Mouse (Mus musculus) kidney, embryonic 14.5 days (tissue): Measurements from ENCODE around the gene Tmcc3. TPM values are rescaled to one million over a fixed set of nuclear protein-coding genes. Genes with fewer than 3 reads are reported as not detected.

Source experiments
- ATAC-seq: fragments of 200-750 bp; cut with Nextera tagmentation; 2 replicates; pipeline ENCODE4 v1.8.0; 2017; ENCODE audit warnings: moderate number of reproducible peaks, mild to moderate bottlenecking, moderate TSS enrichment, moderate library complexity; ENCODE audit not compliant: low FRiP score, low TSS enrichment
- H3K27ac ChIP-seq: fragments of 300-500 bp; sonication (generic); 2 replicates; pipeline ENCODE4 v1.5.1; 2014; ENCODE audit warnings: low read depth, mild to moderate bottlenecking, low read length, moderate library complexity, mixed read lengths
- H3K27me3 ChIP-seq: fragments of 300-500 bp; sonication (generic); 2 replicates; pipeline ENCODE4 v1.6.1; 2014; ENCODE audit warnings: mild to moderate bottlenecking, low read length; ENCODE audit not compliant: control insufficient read depth, insufficient read depth
- H3K36me3 ChIP-seq: fragments of 300-500 bp; sonication (generic); 2 replicates; pipeline ENCODE4 v1.6.1; 2014; ENCODE audit warnings: low read length, mixed read lengths; ENCODE audit not compliant: control insufficient read depth, insufficient read depth
- H3K4me1 ChIP-seq: fragments of 300-500 bp; sonication (generic); 2 replicates; pipeline ENCODE4 v1.6.1; 2014; ENCODE audit warnings: low read length, mixed read lengths; ENCODE audit not compliant: control insufficient read depth, insufficient read depth
- H3K4me2 ChIP-seq: fragments of 300-500 bp; sonication (generic); replicated peaks from 2 replicates; pipeline ENCODE4 v1.6.1; 2014; ENCODE audit warnings: low read depth, mild to moderate bottlenecking, low read length
- H3K4me3 ChIP-seq: fragments of 300-500 bp; sonication (generic); 2 replicates; pipeline ENCODE4 v1.5.1; 2014; ENCODE audit warnings: mild to moderate bottlenecking, low read length
- H3K9ac ChIP-seq: fragments of 300-500 bp; sonication (generic); 2 replicates; pipeline ENCODE4 v1.6.1; 2014; ENCODE audit warnings: low read depth, mild to moderate bottlenecking, low read length, moderate library complexity
- H3K9me3 ChIP-seq: fragments of 300-500 bp; sonication (generic); 2 replicates; pipeline ENCODE4 v1.6.1; 2016; ENCODE audit warnings: low read length; ENCODE audit not compliant: control insufficient read depth
- WGBS: fragments of 180-500 bp; shearing (Covaris S2); extraction: QIAGEN DNeasy Blood & Tissue Kit; methylation state at CpG from one replicate; pipeline ENCODE4 v1.1.7; 2014; 5-methylcytosine and 5-hydroxymethylcytosine counted together
- polyA plus RNA-seq: library from polyadenylated mRNA; unstranded; fragments of >200 nt; fragmentation: Nextera tagmentation; extraction: Ambion mirVana; gene quantifications from 2 replicates; pipeline ENCODE4 v1.2.1, GENCODE M21; 2014

The Tmcc3 gene
- polyA plus RNA-seq, 1 experiment from 2014 or later, result 7.2 TPM

- Histone ChIP-seq H3K9me3 (no peaks in the 10 kb centered on the region), H3K9ac (no peak overlapping the region), H3K36me3 (no peaks in the 10 kb centered on the region), H3K4me2 (no peak overlapping the region), H3K27me3 (no peaks in the 10 kb centered on the region), H3K4me3 (no peak overlapping the region), H3K4me1 (0 out of 2 replicates have a peak, but pooled peaks cover 5% of the 10 kb centered on the region), H3K27ac (no peak overlapping the region)
- WGBS, result 72% methylated on average over 7 of the region's 7 CpGs
- no peak for ATAC-seq
These were observed 240.3 kb downstream of the Tmcc3 start for GRCm38 (mm10) chr10:94551924-94552523.

- Histone ChIP-seq H3K4me1 (0 out of 2 replicates have a peak, but pooled peaks cover 8% of the 10 kb centered on the region), H3K27ac (no peak overlapping the region), H3K9me3 (no peaks in the 10 kb centered on the region), H3K36me3 (no peaks in the 10 kb centered on the region), H3K27me3 (no peaks in the 10 kb centered on the region), H3K4me3 (no peak overlapping the region), H3K9ac (no peak overlapping the region), H3K4me2 (no peak overlapping the region)
- no peak for ATAC-seq
- 69% methylated on average over 2 of the region's 2 CpGs for WGBS
These were observed 243.6 kb downstream of the Tmcc3 start for GRCm38 (mm10) chr10:94555394-94555793.

GRCm38 (mm10) chr10:94557428-94558149 lies 245.8 kb downstream of the Tmcc3 start:
- H3K36me3 ChIP-seq, result no peaks in the 10 kb centered on the region
- peak overlapping the region; percentile 6; the same call in 1 of the 2 replicates for H3K27ac ChIP-seq
- no peak overlapping the region for H3K9ac ChIP-seq
- no peaks in the 10 kb centered on the region for H3K27me3 ChIP-seq
- H3K4me1 ChIP-seq, result 0 out of 2 replicates have a peak, but pooled peaks cover 3% of the 10 kb centered on the region
- H3K4me3 ChIP-seq, result no peak overlapping the region
- no peak overlapping the region for H3K4me2 ChIP-seq
- no peaks in the 10 kb centered on the region for H3K9me3 ChIP-seq
- WGBS, result 52% methylated on average over 6 of the region's 6 CpGs
- ATAC-seq, result peak; percentile 62

DNA sequence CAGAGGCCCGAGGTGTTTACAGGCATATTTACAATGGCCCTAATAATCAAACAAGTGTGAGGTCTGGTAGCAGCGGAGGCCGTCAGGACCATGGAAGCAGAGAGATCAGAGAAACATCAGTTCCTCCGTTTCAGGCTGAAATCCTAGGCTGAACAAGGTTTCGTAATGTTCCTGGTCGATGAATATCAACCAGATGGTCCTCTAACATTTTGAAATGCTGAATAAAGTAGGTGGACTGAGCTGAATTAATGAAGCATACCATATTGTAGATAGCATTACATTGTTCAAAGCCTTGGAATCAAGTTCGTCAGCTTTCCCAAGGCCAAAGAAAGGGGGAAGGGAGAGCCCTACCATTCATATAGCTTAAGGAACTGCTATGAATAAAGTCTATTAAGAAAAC lies 247.1 kb downstream of the Tmcc3 start:
- Histone ChIP-seq H3K27ac (no peak overlapping the region), H3K4me1 (0 out of 2 replicates have a peak, but pooled peaks cover 3% of the 10 kb centered on the region), H3K4me2 (no peak overlapping the region), H3K27me3 (no peaks in the 10 kb centered on the region), H3K4me3 (no peak overlapping the region), H3K9me3 (no peaks in the 10 kb centered on the region), H3K9ac (no peak overlapping the region), H3K36me3 (no peaks in the 10 kb centered on the region)
- WGBS, result 61% methylated on average over 7 of the region's 7 CpGs
- no peak for ATAC-seq

DNA sequence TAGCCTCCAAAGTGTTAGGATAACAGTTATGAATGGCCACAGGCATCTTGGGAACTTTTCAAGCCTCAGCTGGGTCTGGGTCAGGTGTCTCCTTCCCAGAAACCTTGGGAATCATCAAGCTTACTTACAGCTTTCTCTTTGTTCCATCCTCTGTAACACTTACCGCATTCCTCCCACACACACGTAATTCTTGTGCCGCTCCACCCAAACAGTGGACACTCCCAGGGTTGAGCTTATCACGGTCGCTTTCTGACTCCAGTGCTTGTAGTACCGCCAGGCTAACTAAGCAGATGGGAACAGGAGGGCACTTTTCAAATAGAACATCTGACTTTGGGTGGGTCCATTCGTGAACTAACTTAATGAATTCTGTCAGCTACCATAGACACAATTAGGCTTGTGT lies 249.6 kb downstream of the Tmcc3 start:
- no peaks in the 10 kb centered on the region for H3K36me3 ChIP-seq
- no peak for ATAC-seq
- WGBS, result 60% methylated on average over 7 of the region's 7 CpGs
- no peak overlapping the region for H3K4me2 ChIP-seq
- H3K4me3 ChIP-seq, result no peak overlapping the region
- H3K4me1 ChIP-seq, result peaks cover 13% of the 10 kb centered on the region
- H3K27me3 ChIP-seq, result no peaks in the 10 kb centered on the region
- H3K9me3 ChIP-seq, result no peaks in the 10 kb centered on the region
- no peak overlapping the region for H3K9ac ChIP-seq
- H3K27ac ChIP-seq, result no peak overlapping the region

DNA sequence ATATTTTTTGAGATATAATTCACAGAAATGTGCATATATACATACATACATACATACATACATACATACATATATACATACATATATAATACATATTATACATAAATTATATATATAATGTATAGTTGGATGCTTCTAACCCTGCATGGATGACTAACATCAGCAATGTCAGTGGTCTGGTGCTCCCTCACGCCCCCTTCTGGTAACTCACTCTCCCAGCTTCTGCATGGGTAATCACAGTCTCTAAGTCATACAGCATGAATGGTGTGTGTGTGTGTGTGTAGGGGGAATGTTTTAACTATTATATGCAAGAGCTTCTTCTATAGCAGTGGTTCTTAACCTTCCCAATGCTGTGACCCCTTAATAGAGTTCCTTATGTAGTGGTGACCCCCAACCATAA lies 250.4 kb downstream of the Tmcc3 start:
- Histone ChIP-seq H3K4me3 (no peak overlapping the region), H3K4me1 (peaks cover 19% of the 10 kb centered on the region)
- ATAC-seq, result no peak

GRCm38 (mm10) chr10:94562991-94563390 lies 251.2 kb downstream of the Tmcc3 start:
- H3K4me1 ChIP-seq, result peaks cover 16% of the 10 kb centered on the region
- H3K4me2 ChIP-seq, result no peak overlapping the region
- no peaks in the 10 kb centered on the region for H3K9me3 ChIP-seq
- H3K36me3 ChIP-seq, result no peaks in the 10 kb centered on the region
- 86% methylated on average over 3 of the region's 3 CpGs for WGBS
- H3K27me3 ChIP-seq, result no peaks in the 10 kb centered on the region
- H3K9ac ChIP-seq, result no peak overlapping the region
- H3K4me3 ChIP-seq, result no peak overlapping the region
- H3K27ac ChIP-seq, result no peak overlapping the region
- ATAC-seq, result no peak

More for the DNA sequence above, 250.4 kb downstream of the Tmcc3 start:
- H3K9ac ChIP-seq, result no peak overlapping the region
- H3K9me3 ChIP-seq, result no peaks in the 10 kb centered on the region
- H3K27me3 ChIP-seq, result no peaks in the 10 kb centered on the region
- no peak overlapping the region for H3K27ac ChIP-seq
- no peak overlapping the region for H3K4me2 ChIP-seq
- 39% methylated on average over 1 of the region's 1 CpGs for WGBS
- no peaks in the 10 kb centered on the region for H3K36me3 ChIP-seq

DNA sequence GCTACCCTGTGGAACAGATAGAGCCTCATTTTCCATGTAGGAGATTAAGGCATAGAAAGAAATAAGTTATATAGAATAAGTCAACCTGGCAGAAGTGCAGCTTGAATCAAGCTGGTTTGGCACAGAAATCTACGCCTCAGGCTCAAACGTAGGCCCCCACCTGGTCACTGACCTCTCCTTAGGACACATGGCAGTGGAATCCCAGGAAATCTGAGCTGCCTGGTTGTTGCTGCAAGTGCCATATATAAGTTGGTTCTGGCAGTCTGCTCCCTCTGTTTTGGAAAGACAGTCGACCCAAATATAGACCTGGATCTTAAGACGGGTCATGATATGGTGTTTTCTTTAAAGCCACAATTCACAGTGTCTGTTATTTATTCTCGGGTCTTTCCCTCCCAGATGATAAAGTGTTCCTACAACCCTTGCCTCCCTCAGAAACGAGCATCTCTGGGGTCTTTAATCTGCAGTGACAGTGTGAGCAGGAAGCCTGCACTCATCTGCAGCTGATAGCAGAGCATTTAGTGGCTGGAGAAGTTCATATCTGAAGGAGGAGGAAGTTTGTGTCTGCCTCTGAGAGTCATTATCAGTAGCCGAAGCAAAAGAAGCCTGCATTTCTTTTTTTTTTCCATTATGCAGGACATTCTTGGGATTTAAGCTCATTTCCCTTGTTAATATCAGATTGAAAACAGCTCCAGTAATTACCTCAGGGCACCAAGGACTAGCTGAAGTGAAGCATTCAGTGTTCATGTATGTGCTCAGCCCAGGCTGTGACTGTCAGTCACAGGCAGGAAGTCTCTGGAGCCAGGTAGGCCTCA lies 253.9 kb downstream of the Tmcc3 start:
- ATAC-seq, result no peak
- Histone ChIP-seq H3K9ac (no peak overlapping the region), H3K9me3 (no peaks in the 10 kb centered on the region), H3K36me3 (no peaks in the 10 kb centered on the region), H3K4me2 (no peak overlapping the region), H3K27ac (peak overlapping the region; percentile 11; the same call in 1 of the 2 replicates), H3K27me3 (no peaks in the 10 kb centered on the region), H3K4me1 (peaks cover 18% of the 10 kb centered on the region), H3K4me3 (no peak overlapping the region)
- WGBS, result 21% methylated on average over 7 of the region's 7 CpGs
